Mouse (Mus musculus): ENCODE results near the gene Golga1.

Gene Golga1

GRCm38 (mm10) chr2:39006149-39006730 lies 59.1 kb downstream of the Golga1 start:
- no peak for DNase-seq (ENCODE audit: low spot score in 2 of 2)

- no peak for DNase-seq (ENCODE audit: low spot score in 2 of 2)
Measured at GRCm38 (mm10) chr2:39005574-39006079, 59.7 kb downstream of the Golga1 start, which contains the start of gene Rpl35. Gene Rpl35, minus strand, starts transcription at chr2:39005624.

GRCm38 (mm10) chr2:39004880-39005435 lies 60.4 kb downstream of the Golga1 start, which contains the start of gene Arpc5l:
Gene Arpc5l, plus strand, starts transcription at chr2:39005348.
- peak; percentile 77 to 84 for DNase-seq (ENCODE audit: low spot score in 2 of 2)

GRCm38 (mm10) chr2:39004372-39004771 lies 61.0 kb downstream of the Golga1 start:
- no peak for DNase-seq (ENCODE audit: low spot score in 2 of 2)

DNA sequence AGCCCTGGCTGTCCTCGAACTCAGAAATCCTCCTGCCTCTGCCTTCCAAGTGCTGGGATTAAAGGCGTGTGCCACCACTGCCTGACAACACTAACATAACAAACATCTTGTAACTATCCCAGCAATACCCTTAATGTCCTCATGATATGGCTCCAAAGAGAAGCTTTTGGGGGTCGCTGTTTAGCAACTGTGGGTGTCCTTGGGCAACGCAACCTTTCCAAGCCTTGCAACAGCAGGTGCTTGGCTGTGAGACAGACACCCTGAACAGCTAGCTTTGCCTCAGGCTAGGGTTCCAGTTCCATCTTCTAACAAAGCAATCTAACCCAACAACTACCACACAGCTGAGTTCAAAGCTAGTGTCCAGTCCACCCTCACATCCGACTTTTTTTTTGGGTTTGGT lies 61.8 kb downstream of the Golga1 start:
- DNase-seq (ENCODE audit: low spot score in 2 of 2), result no peak

DNA sequence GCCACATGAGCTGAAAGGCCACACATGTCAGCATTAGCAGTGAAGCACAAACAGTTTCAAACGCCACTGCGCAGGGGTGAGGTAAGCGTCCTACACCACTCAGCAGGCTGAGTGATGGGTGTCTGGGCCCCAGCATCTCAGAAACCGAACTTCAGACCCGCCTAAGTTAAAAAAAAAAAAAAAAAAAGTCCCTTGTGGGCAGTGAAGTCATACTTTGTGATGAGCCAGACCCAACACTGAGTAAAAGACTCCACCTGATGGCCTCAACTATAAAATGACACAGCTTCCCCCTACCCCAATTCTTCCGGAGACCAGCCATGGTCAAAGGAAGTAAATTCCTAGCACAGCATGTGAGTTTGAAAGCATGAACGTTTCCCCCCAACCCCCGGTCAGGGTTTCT lies 62.2 kb downstream of the Golga1 start:
- no peak for DNase-seq (ENCODE audit: low spot score in 2 of 2)

- no peak for DNase-seq (ENCODE audit: low spot score in 2 of 2)
Measured at GRCm38 (mm10) chr2:39001866-39002265, 63.5 kb downstream of the Golga1 start.

DNA sequence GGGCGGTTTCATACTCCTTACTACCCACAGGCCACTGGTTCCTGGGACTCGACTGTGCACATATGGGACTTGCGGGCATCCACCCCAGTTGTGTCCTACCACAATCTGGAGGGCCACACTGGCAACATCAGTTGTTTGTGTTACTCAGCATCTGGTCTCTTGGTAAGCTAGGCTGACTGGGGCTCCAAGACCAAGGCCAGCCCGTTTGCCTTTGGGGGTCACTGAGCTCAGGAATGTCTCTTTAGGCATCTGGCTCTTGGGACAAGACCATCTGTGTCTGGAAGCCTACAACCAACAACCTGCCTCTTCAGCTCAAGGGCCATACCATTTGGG lies 64.8 kb downstream of the Golga1 start:
- DNase-seq (ENCODE audit: low spot score in 2 of 2), result no peak

DNA sequence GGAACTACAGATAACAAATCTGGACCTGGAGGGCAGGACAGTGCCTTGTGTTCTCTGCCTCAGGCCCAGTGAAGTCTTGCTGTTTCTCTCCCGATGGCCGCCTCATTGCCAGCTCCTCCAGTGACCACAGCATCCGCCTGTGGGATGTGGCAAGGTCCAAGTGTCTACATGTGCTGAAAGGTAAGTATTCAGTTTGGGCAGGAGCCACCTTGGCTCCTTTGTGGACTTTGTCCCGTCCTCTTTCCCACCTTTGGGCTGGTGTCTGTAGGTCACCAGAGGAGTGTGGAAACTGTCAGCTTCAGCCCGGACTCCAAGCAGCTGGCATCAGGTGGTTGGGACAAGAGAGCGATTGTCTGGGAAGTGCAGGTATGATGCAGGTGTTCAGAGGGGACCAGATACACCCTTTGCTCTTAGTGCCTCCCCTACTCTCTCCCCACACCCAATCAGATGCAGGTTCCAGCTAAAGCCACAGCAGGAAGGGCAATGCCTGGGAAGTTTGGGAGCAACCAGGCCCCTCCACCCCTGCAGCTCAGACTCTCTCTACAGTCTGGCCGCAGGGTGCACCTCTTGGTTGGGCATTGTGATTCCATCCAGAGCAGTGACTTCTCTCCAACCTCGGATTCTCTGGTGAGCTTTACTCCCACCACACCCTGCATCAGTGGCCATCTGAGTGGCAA lies 65.3 kb downstream of the Golga1 start:
- DNase-seq (ENCODE audit: low spot score in 2 of 2), result no peak

DNA sequence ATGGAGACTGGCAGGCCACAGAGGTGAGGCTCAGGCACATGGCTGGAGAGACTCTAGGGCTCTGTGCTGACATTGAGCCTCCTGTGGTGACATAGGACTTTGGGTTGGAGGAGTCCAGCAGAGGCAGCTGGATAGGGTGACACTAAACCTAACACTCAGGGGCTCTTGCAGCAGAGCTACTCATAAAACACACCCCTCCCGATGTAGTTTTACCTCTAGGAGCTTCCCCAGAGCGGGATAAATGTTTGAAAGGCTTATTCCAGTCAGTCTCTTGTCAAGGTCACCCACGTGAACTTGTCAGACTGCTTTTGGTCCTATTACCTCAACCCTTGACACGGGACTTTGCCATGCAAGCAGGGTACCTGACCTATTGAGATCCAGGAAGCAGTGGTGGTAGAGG lies 66.0 kb downstream of the Golga1 start:
- no peak for DNase-seq (ENCODE audit: low spot score in 2 of 2)

- DNase-seq (ENCODE audit: low spot score in 2 of 2), result peak; percentile 88
Measured at GRCm38 (mm10) chr2:38997386-38998374, 67.7 kb downstream of the Golga1 start, which contains the start of gene Wdr38. Gene Wdr38, plus strand, starts transcription at chr2:38997476.

DNA sequence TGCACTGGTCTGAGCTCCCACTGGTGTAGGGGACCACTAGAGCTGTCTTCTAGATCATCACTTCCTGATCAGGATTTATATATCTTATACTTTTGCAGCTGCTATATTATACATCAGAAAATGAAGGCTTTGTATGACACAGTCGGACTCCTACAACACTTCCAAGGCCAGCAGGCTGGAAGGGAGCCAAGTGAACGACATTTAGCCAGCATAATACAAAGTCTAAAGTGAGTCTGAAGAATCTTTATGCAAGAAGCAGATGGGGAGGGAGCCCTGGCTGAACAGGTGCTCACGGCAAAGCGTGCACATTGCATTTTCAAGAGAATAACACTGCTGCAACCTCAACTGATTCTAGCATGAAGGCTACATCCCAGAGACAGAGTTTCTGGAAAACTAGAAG lies 72.9 kb downstream of the Golga1 start:
- no peak for DNase-seq (ENCODE audit: low spot score in 2 of 2)

- no peak for DNase-seq (ENCODE audit: low spot score in 2 of 2)
Measured at GRCm38 (mm10) chr2:38992004-38992403, 73.3 kb downstream of the Golga1 start.

GRCm38 (mm10) chr2:38988929-38989328 lies 76.4 kb downstream of the Golga1 start:
- no peak for DNase-seq (ENCODE audit: low spot score in 2 of 2)

- DNase-seq (ENCODE audit: low spot score in 2 of 2), result no peak
Measured at GRCm38 (mm10) chr2:38987803-38988510, 77.4 kb downstream of the Golga1 start.

DNA sequence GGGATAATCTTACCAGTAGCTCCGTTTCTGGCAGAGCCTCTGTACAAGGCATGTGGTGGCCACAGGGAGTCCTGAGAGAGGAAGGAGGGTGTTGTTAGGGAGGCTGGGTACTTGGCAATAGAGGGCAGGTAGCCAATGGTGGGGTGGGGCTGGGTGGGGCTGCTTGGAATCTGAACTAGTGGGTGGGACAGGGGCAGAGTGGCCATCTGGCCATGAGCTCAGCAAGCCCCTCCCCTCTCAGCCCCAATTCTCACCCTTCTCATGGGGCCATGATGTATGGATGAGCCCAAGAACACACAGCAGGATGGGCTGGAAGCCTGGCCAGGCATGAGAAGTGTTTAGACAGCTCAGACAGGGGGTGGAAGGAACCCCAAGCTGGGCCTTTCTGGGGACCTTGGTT lies 78.0 kb downstream of the Golga1 start:
- DNase-seq (ENCODE audit: low spot score in 2 of 2), result no peak

- DNase-seq (ENCODE audit: low spot score in 2 of 2), result no peak
Measured at GRCm38 (mm10) chr2:38986580-38986979, 78.8 kb downstream of the Golga1 start.

DNA sequence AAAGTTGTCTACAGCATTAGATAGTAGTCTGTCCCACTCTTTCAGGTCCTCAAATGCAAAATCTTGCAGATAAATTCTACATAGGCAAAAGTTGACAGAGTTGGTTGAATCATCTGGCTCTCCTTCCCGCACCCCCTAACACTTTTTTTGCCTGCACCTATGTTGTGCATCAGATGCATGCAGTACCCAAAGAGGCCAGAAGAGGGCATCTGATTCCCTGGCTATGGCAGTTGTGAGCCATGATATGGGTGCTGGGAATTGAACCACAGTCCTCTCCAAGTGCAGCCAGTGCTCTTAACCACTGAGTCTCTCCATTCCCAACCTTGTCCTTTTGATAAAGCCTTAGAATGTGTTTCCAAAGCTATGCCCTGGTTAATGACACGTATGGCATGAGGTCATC lies 81.9 kb downstream of the Golga1 start:
- no peak for DNase-seq (ENCODE audit: low spot score in 2 of 2)

DNA sequence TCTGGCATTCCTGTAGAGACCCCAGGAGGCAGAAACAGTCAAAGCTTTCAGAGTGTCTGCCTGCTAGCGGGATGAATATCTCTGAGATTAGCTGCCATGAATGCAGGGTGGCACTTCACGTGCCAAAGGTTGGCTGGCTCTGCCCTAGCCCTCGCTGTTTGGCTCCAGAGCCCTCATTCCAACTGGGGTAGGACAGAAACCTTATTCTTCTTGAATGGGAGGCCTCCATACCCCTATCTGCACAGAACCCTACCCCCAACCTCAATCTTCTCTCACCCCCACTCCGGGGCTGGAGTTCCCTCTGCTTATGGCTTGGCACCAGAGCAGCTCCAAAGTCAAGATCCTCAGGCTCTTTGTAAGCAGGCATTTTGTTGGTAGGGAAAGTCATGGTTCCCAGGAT lies 87.5 kb downstream of the Golga1 start:
- DNase-seq (ENCODE audit: low spot score in 2 of 2), result no peak

DNA sequence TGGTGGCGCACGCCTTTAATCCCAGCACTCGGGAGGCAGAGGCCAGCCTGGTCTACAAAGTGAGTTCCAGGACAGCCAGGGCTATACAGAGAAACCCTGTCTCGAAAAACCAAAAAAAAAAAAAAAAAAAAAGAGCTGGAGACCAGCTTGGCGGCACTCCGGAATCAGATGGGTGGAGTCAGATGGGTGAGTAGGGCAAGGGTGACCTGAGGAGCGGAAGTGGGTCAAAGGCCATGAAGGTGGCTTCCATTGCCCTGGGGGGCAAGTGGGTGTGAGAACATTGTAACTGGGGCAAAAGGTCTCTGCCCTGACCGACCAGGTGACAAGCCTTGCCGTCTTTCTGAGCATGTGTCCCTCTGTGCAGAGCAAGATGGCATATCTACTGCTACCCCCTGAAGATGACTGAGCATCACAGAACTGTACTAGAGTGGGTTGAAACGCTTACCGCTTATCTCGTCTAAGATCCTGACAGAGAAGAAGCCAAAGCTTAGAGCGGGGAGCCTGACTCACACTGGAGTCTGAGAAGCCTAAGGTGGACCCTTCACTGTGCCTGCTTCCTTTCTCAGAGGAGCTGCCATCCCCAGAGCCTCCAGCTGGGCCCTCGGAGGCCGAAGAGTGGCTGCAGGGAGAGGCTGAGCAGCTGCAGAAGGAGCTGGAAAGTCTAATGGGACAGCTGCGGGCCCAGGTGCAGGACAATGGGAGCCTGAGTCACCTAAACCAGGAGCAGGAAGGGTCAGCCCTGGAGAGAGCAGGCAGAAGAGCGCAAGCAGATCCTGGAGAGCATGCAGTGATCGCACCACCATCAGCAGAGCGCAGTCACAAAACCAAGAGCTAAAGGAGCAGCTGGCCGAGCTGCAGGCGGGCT lies 89.2 kb downstream of the Golga1 start:
- DNase-seq (ENCODE audit: low spot score in 2 of 2), result no peak
